Mouse (Mus musculus) ES-Bruce4 (cell line): ENCODE measurements around the gene Nr2f1.

Experiments
- EP300 ChIP-seq: IDR thresholded peaks from 2 replicates; pipeline ENCODE4 v1.6.1; 2011; ENCODE audit warnings: low read depth, low read length; ENCODE audit not compliant: insufficient read depth
- POLR2A ChIP-seq: IDR thresholded peaks from one replicate; pipeline ENCODE4 v1.8.1; 2011; ENCODE audit warnings: low read length; ENCODE audit not compliant: insufficient read depth

DNA sequence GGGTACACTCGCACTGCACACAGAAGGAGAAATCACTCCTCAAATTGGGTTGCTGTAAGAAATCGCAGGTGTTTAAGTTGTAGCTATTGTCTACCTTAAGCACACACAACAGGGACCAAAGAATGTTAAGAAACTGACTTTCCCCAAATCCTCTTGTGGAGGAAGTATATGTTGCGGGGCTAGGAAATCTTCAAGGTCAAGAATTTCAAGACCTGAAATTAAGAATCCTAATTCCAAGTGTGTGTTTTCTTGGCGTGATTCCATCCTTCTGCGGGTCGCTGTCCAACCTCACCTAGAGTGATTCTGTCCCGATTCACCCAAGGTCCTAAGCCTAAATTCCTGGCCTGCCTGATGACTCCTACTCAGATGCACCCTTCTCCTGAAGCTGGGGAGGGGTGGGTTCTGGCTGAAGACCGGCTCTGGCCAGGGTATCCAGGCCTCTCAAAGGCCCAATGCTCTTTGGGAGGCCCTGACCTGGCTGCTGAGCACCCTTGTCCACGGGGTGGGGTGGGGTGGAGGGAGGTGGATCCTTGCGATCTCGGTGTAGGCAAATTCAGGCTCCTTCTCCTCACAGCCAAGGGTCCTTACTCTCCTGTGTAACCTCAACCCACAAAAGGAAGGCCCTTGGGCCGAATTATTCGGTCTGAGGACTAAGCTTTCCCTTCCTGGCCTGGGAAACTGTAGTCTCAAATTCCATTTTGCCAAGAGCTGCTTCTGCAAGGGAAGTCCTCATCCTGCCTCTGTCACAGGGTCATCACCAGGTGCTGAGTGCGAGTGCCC lies 11.9 kb upstream of the Nr2f1 start:
- TF ChIP-seq EP300 (no peak), POLR2A (no peak)
